Mouse (Mus musculus) olfactory bulb, adult 2 months (tissue): ENCODE measurements around the gene Plekhm3.

ENCODE experiments used
- CTCF ChIP-seq: fragments of 200-500 bp; IDR thresholded peaks from 2 replicates; pipeline ENCODE4 v1.5.1; 2012; ENCODE audit warnings: low read depth, mild to moderate bottlenecking, low read length, moderate library complexity; ENCODE audit not compliant: insufficient read depth
- POLR2A ChIP-seq: fragments of 200-500 bp; IDR thresholded peaks from 2 replicates; pipeline ENCODE4 v1.6.1; 2012; ENCODE audit warnings: mild to moderate bottlenecking, low read depth, low read length, moderate library complexity; ENCODE audit not compliant: insufficient read depth

DNA sequence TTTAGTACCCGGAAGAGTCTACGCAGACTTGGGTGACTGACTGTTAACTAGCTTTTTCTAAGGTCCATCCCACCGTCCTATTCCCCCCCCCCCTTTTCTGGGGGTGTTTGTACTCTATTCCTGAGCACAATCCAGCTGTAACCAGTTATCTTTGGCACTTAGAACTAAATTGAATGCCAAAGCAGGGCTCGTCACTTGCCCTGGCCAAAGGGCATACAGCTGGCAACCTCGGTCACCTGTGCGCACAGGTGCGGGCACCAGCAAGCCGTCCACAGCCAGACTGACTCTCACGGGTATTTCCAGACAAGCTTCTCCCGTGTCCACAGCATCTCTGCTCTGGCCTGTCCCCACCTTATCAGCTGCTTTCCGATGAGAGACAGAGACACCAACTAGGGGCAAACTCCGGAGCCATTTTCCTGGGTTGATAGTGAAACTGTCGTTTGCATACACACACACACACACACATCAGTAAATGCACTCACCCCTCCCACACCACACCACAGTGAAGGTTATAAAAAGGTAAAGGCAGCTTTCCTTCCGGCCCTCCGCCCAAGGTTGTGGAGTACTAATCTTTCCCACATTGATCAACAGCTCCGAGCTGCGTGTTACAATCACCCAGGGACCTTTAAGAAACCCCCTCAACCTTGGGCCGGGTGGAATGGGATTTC lies 213.7 kb downstream of the Plekhm3 start:
- no peak for TF ChIP-seq CTCF
- TF ChIP-seq POLR2A: no peak
